Mouse (Mus musculus): ENCODE results near the gene Vsig10l.

Vsig10l gene

GRCm38 (mm10) chr7:43462851-43463250, at the start of gene Vsig10l:
TSS of gene Vsig10l (plus strand) at chr7:43463151.
- DNase-seq, result no peak

- DNase-seq, result no peak
Observed at GRCm38 (mm10) chr7:43417298-43417697, 45.7 kb upstream of the Vsig10l start.

GRCm38 (mm10) chr7:43422995-43423617, 39.8 kb upstream of the Vsig10l start:
- DNase-seq, result peak; percentile 75

DNA sequence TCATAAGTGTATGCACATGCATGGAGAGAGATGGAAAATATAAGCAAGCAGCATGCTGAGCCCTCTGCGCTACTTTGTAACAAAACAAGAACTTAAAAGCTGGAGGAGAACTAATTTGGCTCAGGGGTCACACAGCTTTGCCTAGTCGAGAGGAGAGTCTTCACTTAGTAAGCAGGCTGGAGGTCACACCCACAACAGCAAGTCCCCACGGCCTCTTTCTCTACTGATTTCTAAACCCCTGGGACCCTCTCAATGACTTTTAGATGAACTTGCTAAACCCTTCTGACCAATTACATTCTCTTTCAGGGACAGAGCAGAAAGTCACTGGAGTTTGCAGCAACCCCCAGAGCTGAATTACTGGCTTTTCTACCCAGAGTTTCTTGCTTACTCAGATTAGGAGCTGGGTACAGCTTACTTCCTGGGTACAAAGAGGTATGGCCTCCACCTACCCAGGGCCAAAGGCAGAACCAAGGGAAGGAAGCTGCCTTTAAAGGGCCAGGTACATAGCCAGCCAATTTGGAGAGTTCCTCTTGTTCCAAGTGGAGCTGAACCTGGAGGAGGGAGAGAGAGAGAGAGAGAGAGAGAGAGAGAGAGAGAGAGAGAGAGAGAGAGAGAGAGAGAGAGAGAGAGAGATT, 38.8 kb upstream of the Vsig10l start:
- DNase-seq, result no peak

GRCm38 (mm10) chr7:43427406-43427805, 35.5 kb upstream of the Vsig10l start, which contains the start of gene Lim2:
TSS of gene Lim2 (plus strand) at chr7:43427670.
- DNase-seq, result no peak

GRCm38 (mm10) chr7:43429500-43429899, 33.5 kb upstream of the Vsig10l start:
- DNase-seq, result no peak

DNA sequence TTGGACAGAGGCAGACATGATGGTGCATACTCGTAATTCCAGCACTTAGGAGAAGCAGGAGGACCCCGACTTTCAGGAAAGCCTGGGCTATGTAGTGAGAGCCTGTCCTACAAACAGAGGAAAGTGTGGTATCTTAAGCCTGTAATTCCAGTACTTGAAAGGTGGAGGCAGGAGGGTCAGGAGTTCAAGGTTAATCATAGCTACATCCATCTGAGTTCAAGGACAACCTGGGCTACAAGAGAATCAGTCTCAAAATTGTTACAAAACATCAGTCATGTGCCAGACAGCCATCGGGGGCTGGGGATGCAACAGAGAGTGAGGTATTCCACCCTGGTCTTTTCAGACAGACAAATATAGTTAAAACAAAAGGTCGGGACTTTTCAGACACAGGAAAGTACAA, 30.1 kb upstream of the Vsig10l start:
- DNase-seq, result no peak

GRCm38 (mm10) chr7:43434676-43435075, 28.3 kb upstream of the Vsig10l start:
- no peak for DNase-seq

- no peak for DNase-seq
Observed at GRCm38 (mm10) chr7:43436341-43437255, 26.4 kb upstream of the Vsig10l start, which contains the start of gene Nkg7. TSS of gene Nkg7 (plus strand) at chr7:43437073.

GRCm38 (mm10) chr7:43438611-43439010, 24.3 kb upstream of the Vsig10l start:
- DNase-seq, result no peak

DNA sequence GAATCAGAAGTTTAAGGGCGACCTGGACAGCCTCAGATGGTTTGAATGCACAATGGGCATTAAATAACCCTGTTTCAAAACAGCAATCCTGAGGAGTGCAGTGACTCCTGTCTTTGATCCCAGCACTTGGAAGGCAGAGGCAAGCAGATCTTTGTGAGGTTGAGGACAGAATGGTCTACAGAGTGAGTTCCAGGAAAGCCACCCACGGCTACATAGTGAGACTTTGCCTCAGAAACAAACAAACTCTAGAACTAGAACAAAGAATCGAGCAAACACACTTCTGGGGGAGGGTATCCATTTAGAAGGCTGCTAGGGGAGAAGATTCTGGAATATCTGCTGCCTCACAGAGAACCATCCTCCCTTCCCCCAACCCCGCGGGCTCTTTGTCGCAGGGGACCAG, 22.5 kb upstream of the Vsig10l start, which contains the start of gene Cldnd2:
Gene Cldnd2, plus strand, starts transcription at position 301 of the 400 bp plus-strand sequence.
- DNase-seq, result no peak

- DNase-seq, result no peak
Observed at GRCm38 (mm10) chr7:43441071-43441470, 21.9 kb upstream of the Vsig10l start.

- no peak for DNase-seq
Observed at GRCm38 (mm10) chr7:43442684-43443083, 20.3 kb upstream of the Vsig10l start.

DNA sequence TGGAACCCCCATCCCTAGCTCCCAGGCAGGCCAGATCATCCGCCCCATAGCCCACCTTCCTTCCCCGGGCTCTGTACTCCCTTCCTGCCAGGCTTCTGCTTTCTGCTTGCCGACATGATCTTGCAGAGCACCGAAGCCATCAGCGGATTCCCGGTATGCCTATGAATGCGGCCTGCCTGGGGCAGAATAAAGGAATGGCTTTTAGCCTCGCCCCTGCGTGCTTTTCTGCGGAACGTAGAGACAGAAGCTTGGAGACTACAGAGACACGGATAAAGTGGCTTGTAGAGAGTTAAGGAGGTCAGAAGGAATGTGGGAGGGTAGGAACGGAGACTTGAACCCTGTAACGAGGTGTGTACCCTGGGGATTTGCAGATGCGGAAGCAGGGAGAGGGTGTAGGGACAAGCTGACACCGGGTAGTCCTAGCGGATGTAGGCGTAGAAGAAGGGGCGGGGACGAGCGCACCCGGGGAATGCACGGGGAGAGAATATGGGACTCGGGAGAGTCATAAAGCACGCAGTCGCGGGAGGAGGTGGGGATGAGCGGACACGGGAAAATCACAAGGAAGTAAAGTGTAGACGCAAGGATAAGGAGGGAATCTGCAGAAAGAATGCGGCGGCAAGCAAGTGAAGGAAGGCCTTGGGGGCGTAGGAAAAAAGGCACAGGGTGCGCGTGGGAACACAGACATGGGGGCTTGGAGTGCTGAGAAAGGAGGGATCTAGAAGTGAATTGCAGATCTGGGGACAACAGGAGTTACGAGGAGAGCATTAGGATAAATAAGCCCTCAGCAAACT, 19.6 kb upstream of the Vsig10l start:
- DNase-seq, result peak; percentile 79

DNA sequence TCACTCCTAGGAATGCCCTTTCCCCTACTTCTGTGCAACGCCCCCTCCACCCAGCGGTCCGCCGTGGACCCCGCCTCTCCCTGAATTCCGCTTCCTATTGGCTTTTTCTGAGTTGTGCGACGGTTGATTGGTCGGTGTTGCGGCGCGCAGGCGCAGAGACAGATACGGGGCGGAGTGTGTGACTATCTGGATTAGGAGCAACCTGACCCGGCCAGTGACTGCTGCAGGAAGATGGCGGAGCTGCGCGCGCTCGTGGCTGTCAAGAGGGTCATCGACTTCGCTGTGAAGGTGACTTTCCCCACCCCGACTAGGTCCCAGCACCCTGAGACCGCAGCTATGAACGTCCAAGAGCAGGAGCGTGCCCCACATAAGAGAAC, 19.0 kb upstream of the Vsig10l start, which contains the start of the genes Etfb and Gm45233:
Gene Etfb, plus strand, starts transcription at position 167 of the 377 bp plus-strand sequence.
Gene Gm45233, plus strand, starts transcription at position 212 of the 377 bp plus-strand sequence.
- DNase-seq, result peak; percentile 97

DNA sequence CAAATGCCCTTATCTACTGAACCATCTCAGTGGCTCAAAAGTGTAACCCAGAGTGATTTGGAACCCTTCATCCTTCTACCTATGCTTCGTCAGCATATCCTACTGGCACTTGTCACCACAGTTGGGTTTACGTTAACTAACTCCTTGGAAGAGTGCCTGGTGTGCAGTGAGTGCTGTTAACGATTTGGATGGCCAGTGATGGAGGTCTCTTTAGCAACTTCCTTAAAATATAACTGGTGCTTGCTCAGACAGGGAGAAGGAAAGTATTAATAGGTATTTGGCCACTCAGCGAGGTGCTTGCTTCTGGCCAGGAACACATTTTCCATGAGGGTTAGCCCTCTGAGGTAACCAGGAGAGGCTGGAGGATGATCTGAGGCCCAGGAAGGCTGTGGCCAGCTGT, 15.2 kb upstream of the Vsig10l start:
- no peak for DNase-seq

DNA sequence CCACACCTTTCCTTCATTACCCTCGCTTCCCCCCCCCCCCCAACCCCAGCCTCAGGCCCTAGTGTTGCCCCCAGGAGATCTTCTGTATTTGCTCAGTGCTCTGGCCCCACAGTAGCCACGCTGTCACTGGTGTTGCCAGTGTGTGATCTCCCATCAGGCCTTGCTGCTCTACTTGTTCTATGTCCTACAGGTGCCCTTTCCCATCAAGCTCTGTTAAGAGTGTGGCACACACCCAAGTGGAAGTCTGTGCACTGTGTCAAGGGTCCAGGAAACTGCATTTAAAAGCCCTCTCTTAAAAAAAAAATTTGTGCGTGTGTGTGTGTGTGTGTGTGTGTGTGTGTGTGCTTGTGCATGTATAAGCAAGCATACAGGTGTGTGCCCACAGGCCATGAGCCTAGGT, 14.7 kb upstream of the Vsig10l start:
- DNase-seq, result no peak

DNA sequence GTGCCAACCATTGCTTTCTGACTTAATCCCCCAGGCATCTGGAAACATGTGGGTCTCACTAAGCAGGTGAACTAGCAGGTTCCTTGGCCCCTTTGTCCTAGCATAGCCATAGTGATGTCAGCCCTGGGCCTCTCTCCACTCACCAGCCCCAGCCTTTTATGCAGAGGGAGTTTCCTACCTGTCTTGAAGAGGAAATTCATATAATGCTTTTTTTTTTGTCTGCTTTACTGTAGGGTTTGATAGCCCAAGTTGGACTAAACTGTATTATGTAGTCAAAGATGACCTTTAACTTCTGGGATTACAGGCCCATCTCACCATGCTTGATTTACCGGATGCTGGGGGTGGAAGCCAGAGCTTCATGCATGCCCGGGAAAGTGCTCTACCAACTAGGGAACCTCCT, 13.1 kb upstream of the Vsig10l start:
- DNase-seq, result no peak

DNA sequence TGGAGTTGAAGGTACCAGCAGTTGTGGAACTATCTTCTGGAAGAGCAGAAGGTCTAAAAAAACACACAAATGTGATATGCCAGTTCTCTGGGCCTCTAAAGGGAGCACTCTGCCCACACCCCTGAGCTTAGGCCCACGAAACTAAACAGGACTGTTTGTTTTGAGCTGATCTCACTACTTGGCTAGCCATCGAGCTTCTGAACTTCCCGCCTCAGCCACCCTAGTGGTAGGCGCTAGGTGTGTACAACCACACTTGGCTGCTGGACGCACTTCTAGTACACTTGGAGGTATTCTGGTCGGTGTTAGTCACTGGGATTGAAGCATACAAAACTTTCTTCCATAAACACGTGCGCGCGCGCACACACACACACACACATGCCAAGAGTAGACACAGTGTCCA, 11.2 kb upstream of the Vsig10l start:
- no peak for DNase-seq

GRCm38 (mm10) chr7:43452609-43453008, 10.3 kb upstream of the Vsig10l start:
- no peak for DNase-seq

GRCm38 (mm10) chr7:43453599-43454355, 9.2 kb upstream of the Vsig10l start:
- no peak for DNase-seq

GRCm38 (mm10) chr7:43454371-43454770, 8.6 kb upstream of the Vsig10l start:
- DNase-seq, result no peak
